Mouse (Mus musculus) limb, embryonic 12.5 days (tissue): ENCODE data around the gene Thsd4. TPM values are rescaled to one million over a fixed set of nuclear protein-coding genes. Genes with fewer than 3 reads are reported as not detected.

Source experiments
- ATAC-seq: fragments of 200-750 bp; cut with Nextera tagmentation; 2 replicates; pipeline ENCODE4 v1.8.0; 2017; ENCODE audit warnings: low read depth, moderate TSS enrichment; ENCODE audit not compliant: insufficient number of reproducible peaks, insufficient read depth, low FRiP score, low TSS enrichment
- H3K27ac ChIP-seq: fragments of 300-500 bp; sonication (generic); 2 replicates; pipeline ENCODE4 v1.5.1; 2016; ENCODE audit warnings: mild to moderate bottlenecking, moderate library complexity
- H3K27me3 ChIP-seq: fragments of 300-500 bp; sonication (generic); 2 replicates; pipeline ENCODE4 v1.6.1; 2016; ENCODE audit warnings: mild to moderate bottlenecking, moderate library complexity
- H3K36me3 ChIP-seq: fragments of 300-500 bp; sonication (generic); 2 replicates; pipeline ENCODE4 v1.6.1; 2016; ENCODE audit warnings: mild to moderate bottlenecking, moderate library complexity
- H3K4me1 ChIP-seq: fragments of 300-500 bp; sonication (generic); replicated peaks from 2 replicates; pipeline ENCODE4 v1.6.1; 2016
- H3K4me2 ChIP-seq: fragments of 300-500 bp; sonication (generic); 2 replicates; pipeline ENCODE4 v1.6.1; 2016; ENCODE audit warnings: mild to moderate bottlenecking, moderate library complexity
- H3K4me3 ChIP-seq: fragments of 300-500 bp; sonication (generic); replicated peaks from 2 replicates; pipeline ENCODE4 v1.5.1; 2016; ENCODE audit warnings: mild to moderate bottlenecking
- H3K9ac ChIP-seq: fragments of 300-500 bp; sonication (generic); replicated peaks from 2 replicates; pipeline ENCODE4 v1.6.1; 2016; ENCODE audit warnings: mild to moderate bottlenecking, moderate library complexity
- H3K9me3 ChIP-seq: fragments of 300-500 bp; sonication (generic); 2 replicates; pipeline ENCODE4 v1.6.1; 2016; ENCODE audit warnings: mild to moderate bottlenecking, moderate library complexity
- WGBS: fragments of 180-500 bp; shearing (Covaris S2); methylation state at CpG from one replicate; pipeline ENCODE4 v1.1.7; 2016; 5-methylcytosine and 5-hydroxymethylcytosine counted together
- polyA plus RNA-seq: library from polyadenylated mRNA; unstranded; fragments of >200 nt; fragmentation: Nextera tagmentation; extraction: Ambion mirVana; gene quantifications from 2 replicates; pipeline ENCODE4 v1.2.1, GENCODE M21; 2016

The Thsd4 gene
- 27.0 and 27.2 TPM in 2 replicates for polyA plus RNA-seq

- Histone ChIP-seq H3K4me2 (peak within 1 kb of the TSS; percentile 87), H3K9ac (peak within 1 kb of the TSS; percentile 84), H3K9me3 (no peaks in the 10 kb centered on the region), H3K27ac (no peak within 1 kb of the TSS; the same call in 1 of the 2 replicates), H3K36me3 (no peaks in the 10 kb centered on the region), H3K4me3 (peak within 1 kb of the TSS; percentile 67), H3K4me1 (peaks cover 52% of the 10 kb centered on the region), H3K27me3 (peaks cover 48% of the 10 kb centered on the region)
- ATAC-seq, result no peak
- WGBS, result under 1% methylated on average over 46 of the region's 51 CpGs
Observed at GRCm38 (mm10) chr9:60521806-60522264, at the start of gene Thsd4. TSS of gene Thsd4 (minus strand) at chr9:60522046.

- H3K27ac ChIP-seq, result no peak overlapping the region
- H3K9me3 ChIP-seq, result no peaks in the 10 kb centered on the region
- 71% methylated on average over 4 of the region's 4 CpGs for WGBS
- H3K4me2 ChIP-seq, result no peak overlapping the region
- no peak overlapping the region for H3K4me3 ChIP-seq
- no peak overlapping the region for H3K9ac ChIP-seq
- H3K4me1 ChIP-seq, result no peaks in the 10 kb centered on the region
- no peak for ATAC-seq
- H3K27me3 ChIP-seq, result no peaks in the 10 kb centered on the region
- no peaks in the 10 kb centered on the region for H3K36me3 ChIP-seq
Observed at GRCm38 (mm10) chr9:60571041-60571440, 49.2 kb upstream of the Thsd4 start.

- Histone ChIP-seq H3K4me1 (no peaks in the 10 kb centered on the region), H3K27me3 (no peaks in the 10 kb centered on the region), H3K27ac (no peak overlapping the region), H3K4me3 (no peak overlapping the region), H3K36me3 (no peaks in the 10 kb centered on the region), H3K9ac (no peak overlapping the region), H3K9me3 (no peaks in the 10 kb centered on the region), H3K4me2 (no peak overlapping the region)
- 64% methylated on average over 2 of the region's 2 CpGs for WGBS
- no peak for ATAC-seq
Observed at GRCm38 (mm10) chr9:60569366-60569765, 47.5 kb upstream of the Thsd4 start.

GRCm38 (mm10) chr9:60563809-60564208 lies 42.0 kb upstream of the Thsd4 start:
- no peak overlapping the region for H3K9ac ChIP-seq
- WGBS, result 96% methylated on average over 7 of the region's 7 CpGs

GRCm38 (mm10) chr9:60562443-60563371 lies 40.9 kb upstream of the Thsd4 start:
- Histone ChIP-seq H3K9me3 (no peaks in the 10 kb centered on the region), H3K9ac (no peak overlapping the region), H3K36me3 (no peaks in the 10 kb centered on the region), H3K4me3 (peak overlapping the region; percentile 27), H3K27me3 (no peaks in the 10 kb centered on the region), H3K27ac (peak overlapping the region; percentile 72), H3K4me1 (peaks cover 23% of the 10 kb centered on the region), H3K4me2 (peak overlapping the region; percentile 57)
- ATAC-seq, result peak; percentile 84
- 12% methylated on average over 20 of the region's 20 CpGs for WGBS

More at GRCm38 (mm10) chr9:60563809-60564208, 42.0 kb upstream of the Thsd4 start:
- Histone ChIP-seq H3K36me3 (no peaks in the 10 kb centered on the region), H3K4me3 (no peak overlapping the region), H3K4me2 (no peak overlapping the region), H3K4me1 (peaks cover 23% of the 10 kb centered on the region), H3K27me3 (no peaks in the 10 kb centered on the region), H3K27ac (no peak overlapping the region), H3K9me3 (no peaks in the 10 kb centered on the region)
- ATAC-seq, result no peak

- Histone ChIP-seq H3K27ac (peak overlapping the region; percentile 72), H3K36me3 (no peaks in the 10 kb centered on the region), H3K27me3 (no peaks in the 10 kb centered on the region), H3K4me1 (peaks cover 23% of the 10 kb centered on the region), H3K4me2 (peak overlapping the region; percentile 57), H3K9ac (no peak overlapping the region), H3K9me3 (no peaks in the 10 kb centered on the region), H3K4me3 (no peak overlapping the region; the same call in 1 of the 2 replicates)
- no peak for ATAC-seq
- WGBS, result 42% methylated on average over 8 of the region's 9 CpGs
Observed at GRCm38 (mm10) chr9:60561641-60562289, 39.9 kb upstream of the Thsd4 start.

GRCm38 (mm10) chr9:60558507-60558906 lies 36.7 kb upstream of the Thsd4 start:
- WGBS, result 68% methylated on average over 3 of the region's 3 CpGs
- ATAC-seq, result no peak
- Histone ChIP-seq H3K27me3 (no peaks in the 10 kb centered on the region), H3K4me2 (no peak overlapping the region), H3K4me3 (no peak overlapping the region), H3K9me3 (peaks cover 3% of the 10 kb centered on the region; the same call in 1 of the 2 replicates), H3K9ac (no peak overlapping the region), H3K4me1 (peaks cover 26% of the 10 kb centered on the region), H3K27ac (no peak overlapping the region), H3K36me3 (no peaks in the 10 kb centered on the region)

- Histone ChIP-seq H3K27me3 (no peaks in the 10 kb centered on the region), H3K9me3 (peaks cover 3% of the 10 kb centered on the region; the same call in 1 of the 2 replicates), H3K27ac (no peak overlapping the region), H3K9ac (no peak overlapping the region), H3K36me3 (no peaks in the 10 kb centered on the region), H3K4me1 (0 out of 2 replicates have a peak, but pooled peaks cover 3% of the 10 kb centered on the region), H3K4me2 (no peak overlapping the region), H3K4me3 (no peak overlapping the region)
- 93% methylated on average over 4 of the region's 4 CpGs for WGBS
- ATAC-seq, result no peak
Observed at GRCm38 (mm10) chr9:60551238-60551637, 29.4 kb upstream of the Thsd4 start.

GRCm38 (mm10) chr9:60548182-60548581 lies 26.3 kb upstream of the Thsd4 start:
- no peaks in the 10 kb centered on the region for H3K27me3 ChIP-seq
- H3K27ac ChIP-seq, result no peak overlapping the region
- no peak overlapping the region for H3K9ac ChIP-seq
- H3K36me3 ChIP-seq, result no peaks in the 10 kb centered on the region
- peaks cover 7% of the 10 kb centered on the region; the same call in 1 of the 2 replicates for H3K4me1 ChIP-seq
- no peaks in the 10 kb centered on the region for H3K9me3 ChIP-seq
- no peak for ATAC-seq
- H3K4me3 ChIP-seq, result no peak overlapping the region
- WGBS, result 38% methylated on average over 4 of the region's 4 CpGs
- no peak overlapping the region for H3K4me2 ChIP-seq

GRCm38 (mm10) chr9:60546169-60546568 lies 24.3 kb upstream of the Thsd4 start:
- Histone ChIP-seq H3K27me3 (no peaks in the 10 kb centered on the region), H3K4me3 (no peak overlapping the region), H3K36me3 (no peaks in the 10 kb centered on the region), H3K27ac (no peak overlapping the region), H3K4me1 (peaks cover 7% of the 10 kb centered on the region; the same call in 1 of the 2 replicates), H3K9me3 (no peaks in the 10 kb centered on the region), H3K9ac (no peak overlapping the region), H3K4me2 (no peak overlapping the region)
- no peak for ATAC-seq
- WGBS, result 85% methylated on average over 2 of the region's 2 CpGs
